In genomic region chr1:137218096-137218495, GRCm38 (mm10) we compare ENCODE assay signal across 15 mouse cellular contexts.
DNase-seq lines count a peak whose midpoint lies in the region; ATAC-seq and TF ChIP-seq lines count a peak whose summit lies in the region.
"Had no signal": no experiment of that assay in that cellular context is flagged by ENCODE, and none has a peak within 500 bp of the region (broad histone marks: within the 10 kb centered on the region; RNA-seq: fewer than 3 reads in every experiment).

No protein-coding gene starts in this region.

- H3K9me3 ChIP-seq in liver, embryonic 11.5 days (ENCODE audit: control insufficient read depth, low read length), result no peaks in the 10 kb centered on the region
- H3K9me3 ChIP-seq in G1E (replicated peaks), result peaks cover 66% of the 10 kb centered on the region
- H3K9me3 ChIP-seq in limb, embryonic 13.5 days, result no peaks in the 10 kb centered on the region
- H3K9me3 ChIP-seq: stomach, embryonic 15.5 days had no signal

- no peak overlapping the region for H3K27ac ChIP-seq in liver, adult 2 months (replicated peaks; ENCODE audit: insufficient read depth, low read depth, low read length)
- H3K27ac ChIP-seq in liver, embryonic 11.5 days (ENCODE audit: low read depth, low read length), result no peak overlapping the region
- no peak overlapping the region for H3K27ac ChIP-seq in limb, embryonic 13.5 days
- H3K27ac ChIP-seq: stomach, embryonic 15.5 days had no signal

- 0 out of 2 replicates have a peak, but pooled peaks have one; percentile 14 for TF ChIP-seq CTCF in liver, adult 2 months (IDR thresholded peaks at IDR 0.05; ENCODE audit: low read depth, low read length)
- 0 out of 2 replicates have a peak, but pooled peaks have one; percentile 6 for TF ChIP-seq CTCF in G1E (IDR thresholded peaks at IDR 0.05; ENCODE audit: low read depth, low read length)

- 69% methylated on average over 4 of the region's 4 CpGs for WGBS in liver, adult 2 months
- WGBS in liver, embryonic 11.5 days, result 63% methylated on average over 4 of the region's 4 CpGs
- WGBS in limb, embryonic 13.5 days, result 66% methylated on average over 4 of the region's 4 CpGs

- no peak overlapping the region for H3K4me2 ChIP-seq in liver, embryonic 11.5 days
- peak overlapping the region; percentile 36 for H3K4me2 ChIP-seq in limb, embryonic 13.5 days (replicated peaks)
- H3K4me2 ChIP-seq: stomach, embryonic 15.5 days had no signal

- no peak for ATAC-seq in CD4-positive, CD25-positive, alpha-beta regulatory T cell, adult 4 months
- ATAC-seq in liver, embryonic 11.5 days (replicated peaks; ENCODE audit: low FRiP score), result no peak
- no peak for ATAC-seq in G1E (ENCODE audit: extremely low read depth, insufficient number of reproducible peaks, low FRiP score, poor library complexity, severe bottlenecking)
- ATAC-seq in limb, embryonic 13.5 days (ENCODE audit: low FRiP score, low read depth), result no peak
- ATAC-seq: inflammation-experienced regulatory T-cells, adult 6 months had no signal

- H3K27me3 ChIP-seq in liver, adult 2 months (ENCODE audit: control insufficient read depth, insufficient read depth, low read length), result no peaks in the 10 kb centered on the region
- no peaks in the 10 kb centered on the region for H3K27me3 ChIP-seq in liver, embryonic 11.5 days (replicated peaks; ENCODE audit: control insufficient read depth, insufficient read depth, low read length)
- no peaks in the 10 kb centered on the region for H3K27me3 ChIP-seq in G1E (ENCODE audit: insufficient read depth, low read length)
- H3K27me3 ChIP-seq in limb, embryonic 13.5 days, result peaks cover 31% of the 10 kb centered on the region
- H3K27me3 ChIP-seq: stomach, embryonic 15.5 days had no signal

- no peaks in the 10 kb centered on the region for H3K79me2 ChIP-seq in liver, adult 2 months (ENCODE audit: control insufficient read depth, insufficient read depth, low read length)

- H3K4me1 ChIP-seq in liver, adult 2 months (ENCODE audit: control insufficient read depth, insufficient read depth, low read length), result no peaks in the 10 kb centered on the region; the same call in 1 of the 2 replicates
- peaks cover 4% of the 10 kb centered on the region for H3K4me1 ChIP-seq in liver, embryonic 11.5 days (replicated peaks; ENCODE audit: control insufficient read depth, insufficient read depth, low read length)
- no peaks in the 10 kb centered on the region for H3K4me1 ChIP-seq in G1E (ENCODE audit: insufficient read depth, low read depth, low read length)
- peaks cover 25% of the 10 kb centered on the region for H3K4me1 ChIP-seq in limb, embryonic 13.5 days

- H3K4me3 ChIP-seq in liver, adult 2 months (ENCODE audit: insufficient read depth, low read depth, low read length), result no peak overlapping the region
- H3K4me3 ChIP-seq in liver, embryonic 11.5 days (ENCODE audit: low read depth, low read length), result no peak overlapping the region
- H3K4me3 ChIP-seq in G1E (ENCODE audit: low read depth, low read length), result no peak overlapping the region
- H3K4me3 ChIP-seq in limb, embryonic 13.5 days, result no peak overlapping the region
- H3K4me3 ChIP-seq: myocyte; stomach, embryonic 15.5 days had no signal

- no peaks in the 10 kb centered on the region for H3K36me3 ChIP-seq in liver, adult 2 months (ENCODE audit: control insufficient read depth, insufficient read depth, low read length)
- H3K36me3 ChIP-seq in liver, embryonic 11.5 days (ENCODE audit: control insufficient read depth, insufficient read depth, low read length), result no peaks in the 10 kb centered on the region
- no peaks in the 10 kb centered on the region for H3K36me3 ChIP-seq in G1E (replicated peaks)
- no peaks in the 10 kb centered on the region for H3K36me3 ChIP-seq in limb, embryonic 13.5 days
- H3K36me3 ChIP-seq: stomach, embryonic 15.5 days had no signal

- peak; percentile 33 for DNase-seq in CD4-positive, CD25-positive, alpha-beta regulatory T cell, adult 2 months (ENCODE audit: low read depth, low spot score)
- DNase-seq in liver, adult 2 months (ENCODE audit: extremely low read depth, low read depth, low spot score), result no peak
- DNase-seq in liver, embryonic 11.5 days (ENCODE audit: low spot score), result no peak
- no peak for DNase-seq in G1E (ENCODE audit: low spot score)
- DNase-seq in spleen, postnatal 36 days (ENCODE audit: low spot score in 2 of 2), result no peak
- DNase-seq in left cerebral cortex, adult 8-10 months (ENCODE audit: low spot score in 2 of 2), result no peak
- DNase-seq: adrenal gland, postnatal 14 days; heart, adult 18-20 months; lung, adult 18-20 months; right cerebral cortex, postnatal 25 days had no signal

- TF ChIP-seq POLR2A in liver, adult 2 months (IDR thresholded peaks at IDR 0.05; ENCODE audit: extremely low read depth, insufficient read depth, low read length), result no peak

- no peak overlapping the region for H3K9ac ChIP-seq in liver, adult 2 months (ENCODE audit: low read depth, low read length)
- no peak overlapping the region for H3K9ac ChIP-seq in liver, embryonic 11.5 days (ENCODE audit: low read depth, low read length)
- no peak overlapping the region for H3K9ac ChIP-seq in limb, embryonic 13.5 days
- H3K9ac ChIP-seq: stomach, embryonic 15.5 days had no signal
